14 mouse cellular contexts compared by ENCODE assay signal in the genomic region with DNA sequence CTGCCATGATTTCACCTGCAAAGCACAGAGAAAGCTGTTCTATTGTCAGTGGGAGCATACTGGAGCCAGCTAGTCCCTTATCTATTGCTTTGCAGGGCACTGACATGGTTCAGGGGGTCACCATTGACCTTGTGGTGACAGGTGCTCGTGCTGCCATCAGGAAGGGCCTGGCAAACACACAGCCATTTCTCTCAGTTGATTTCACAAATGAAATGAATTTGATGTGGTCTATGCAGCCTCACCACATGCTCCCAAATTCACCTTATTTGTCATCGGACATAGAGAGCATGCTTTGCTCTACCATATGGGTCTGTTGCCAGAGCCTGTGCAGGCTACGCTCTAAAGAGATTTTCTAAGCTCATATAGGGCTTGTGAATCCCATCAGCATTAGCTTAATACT.
"Had no signal": no experiment of that assay in that cellular context is flagged by ENCODE, and none has a peak within 500 bp of the region (broad histone marks: within the 10 kb centered on the region; RNA-seq: fewer than 3 reads in every experiment).

No protein-coding gene starts in this region.

- ATAC-seq: liver, embryonic 12.5 days; midbrain, embryonic 13.5 days had no signal

- DNase-seq: kidney, postnatal 10 days; kidney, postnatal 36 days; layer of hippocampus, postnatal 36 days; liver; lung, adult 18-20 months; lung, postnatal 10 days; lung, postnatal 36 days; retina, postnatal 1 day; right cerebral cortex, postnatal 25 days; spleen, adult 18-20 months; thymus, adult 18-20 months; thymus, postnatal 36 days had no signal
